Mouse (Mus musculus) embryonic facial prominence, embryonic 13.5 days (tissue): ENCODE measurements around the gene Fcgr2b. TPM values are rescaled to one million over a fixed set of nuclear protein-coding genes. Genes with fewer than 3 reads are reported as not detected.

Experiments
- ATAC-seq: fragments of 200-750 bp; cut with Nextera tagmentation; 2 replicates; pipeline ENCODE4 v1.8.0; 2017; ENCODE audit warnings: low read depth; ENCODE audit not compliant: insufficient number of reproducible peaks, insufficient read depth, low FRiP score, low TSS enrichment
- H3K27ac ChIP-seq: fragments of 300-500 bp; sonication (generic); 2 replicates; pipeline ENCODE4 v1.5.1; 2015; ENCODE audit warnings: moderate library complexity, mild to moderate bottlenecking, inconsistent platforms
- H3K27me3 ChIP-seq: fragments of 300-500 bp; sonication (generic); 2 replicates; pipeline ENCODE4 v1.6.1; 2015; ENCODE audit warnings: mild to moderate bottlenecking, inconsistent platforms
- H3K36me3 ChIP-seq: fragments of 300-500 bp; sonication (generic); 2 replicates; pipeline ENCODE4 v1.6.1; 2015; ENCODE audit warnings: mild to moderate bottlenecking, inconsistent platforms
- H3K4me1 ChIP-seq: fragments of 300-500 bp; sonication (generic); 2 replicates; pipeline ENCODE4 v1.6.1; 2015; ENCODE audit warnings: inconsistent platforms
- H3K4me2 ChIP-seq: fragments of 300-500 bp; sonication (generic); 2 replicates; pipeline ENCODE4 v1.6.1; 2015; ENCODE audit warnings: moderate library complexity, mild to moderate bottlenecking, inconsistent platforms
- H3K4me3 ChIP-seq: fragments of 300-500 bp; sonication (generic); 2 replicates; pipeline ENCODE4 v1.5.1; 2015; ENCODE audit warnings: mild to moderate bottlenecking, inconsistent platforms
- H3K9ac ChIP-seq: fragments of 300-500 bp; sonication (generic); 2 replicates; pipeline ENCODE4 v1.6.1; 2015; ENCODE audit warnings: mild to moderate bottlenecking, inconsistent platforms
- H3K9me3 ChIP-seq: fragments of 300-500 bp; sonication (generic); 2 replicates; pipeline ENCODE4 v1.6.1; 2016; ENCODE audit warnings: inconsistent platforms
- WGBS: fragments of 180-500 bp; shearing (Covaris S2); methylation state at CpG from one replicate; pipeline ENCODE4 v1.1.7; 2015; ENCODE audit warnings: mixed read lengths; 5-methylcytosine and 5-hydroxymethylcytosine counted together
- polyA plus RNA-seq: library from polyadenylated mRNA; unstranded; fragments of >200 nt; fragmentation: Nextera tagmentation; extraction: Ambion mirVana; gene quantifications from 2 replicates; pipeline ENCODE4 v1.2.1, GENCODE M21; 2015

The Fcgr2b gene
- 0.80 and 1.0 TPM in 2 replicates for polyA plus RNA-seq

DNA sequence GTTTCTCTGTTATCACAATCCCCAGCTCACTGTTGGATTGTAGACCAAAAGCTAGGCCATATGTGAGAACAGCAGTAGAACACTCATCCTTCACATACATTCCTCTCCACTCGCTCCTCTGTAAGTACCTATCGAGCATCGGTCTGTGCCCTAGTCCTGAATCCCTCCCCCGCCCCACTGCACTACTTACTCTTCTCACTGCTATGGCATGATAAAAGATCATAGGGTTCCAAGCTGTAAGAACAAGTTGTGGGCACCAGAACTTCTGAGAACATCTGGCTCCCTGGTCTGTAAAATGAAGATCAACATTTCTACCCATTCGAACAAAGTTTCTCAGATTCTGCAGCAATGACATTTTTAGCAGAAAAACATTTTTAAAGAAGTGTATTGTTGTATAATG lies at the start of gene Fcgr2b:
Gene Fcgr2b (minus strand): TSS at position 101 of the 400 bp plus-strand sequence.
- Histone ChIP-seq H3K9me3 (no peaks in the 10 kb centered on the region), H3K4me2 (no peak within 1 kb of the TSS), H3K36me3 (no peaks in the 10 kb centered on the region), H3K4me1 (no peaks in the 10 kb centered on the region), H3K27ac (no peak within 1 kb of the TSS), H3K4me3 (no peak within 1 kb of the TSS), H3K9ac (no peak within 1 kb of the TSS), H3K27me3 (no peaks in the 10 kb centered on the region)
- no peak for ATAC-seq
- 90% methylated on average over 5 of the region's 5 CpGs for WGBS

- Histone ChIP-seq H3K4me3 (no peak overlapping the region), H3K4me2 (no peak overlapping the region), H3K36me3 (no peaks in the 10 kb centered on the region), H3K9ac (no peak overlapping the region), H3K9me3 (no peaks in the 10 kb centered on the region), H3K27me3 (no peaks in the 10 kb centered on the region), H3K4me1 (no peaks in the 10 kb centered on the region), H3K27ac (no peak overlapping the region)
- ATAC-seq, result no peak
- WGBS, result 80% methylated on average over 7 of the region's 7 CpGs
Measured at GRCm38 (mm10) chr1:171019311-171019950, 43.1 kb upstream of the Fcgr2b start.

GRCm38 (mm10) chr1:171018737-171019136 lies 42.4 kb upstream of the Fcgr2b start, which contains the start of gene Fcgr4:
Gene Fcgr4 (plus strand): TSS chr1:171018920.
- Histone ChIP-seq H3K4me3 (no peak within 1 kb of the TSS), H3K9ac (no peak within 1 kb of the TSS), H3K4me2 (no peak within 1 kb of the TSS), H3K27ac (no peak within 1 kb of the TSS), H3K36me3 (no peaks in the 10 kb centered on the region), H3K9me3 (no peaks in the 10 kb centered on the region), H3K4me1 (no peaks in the 10 kb centered on the region), H3K27me3 (no peaks in the 10 kb centered on the region)
- no peak for ATAC-seq
- 84% methylated on average over 2 of the region's 2 CpGs for WGBS

DNA sequence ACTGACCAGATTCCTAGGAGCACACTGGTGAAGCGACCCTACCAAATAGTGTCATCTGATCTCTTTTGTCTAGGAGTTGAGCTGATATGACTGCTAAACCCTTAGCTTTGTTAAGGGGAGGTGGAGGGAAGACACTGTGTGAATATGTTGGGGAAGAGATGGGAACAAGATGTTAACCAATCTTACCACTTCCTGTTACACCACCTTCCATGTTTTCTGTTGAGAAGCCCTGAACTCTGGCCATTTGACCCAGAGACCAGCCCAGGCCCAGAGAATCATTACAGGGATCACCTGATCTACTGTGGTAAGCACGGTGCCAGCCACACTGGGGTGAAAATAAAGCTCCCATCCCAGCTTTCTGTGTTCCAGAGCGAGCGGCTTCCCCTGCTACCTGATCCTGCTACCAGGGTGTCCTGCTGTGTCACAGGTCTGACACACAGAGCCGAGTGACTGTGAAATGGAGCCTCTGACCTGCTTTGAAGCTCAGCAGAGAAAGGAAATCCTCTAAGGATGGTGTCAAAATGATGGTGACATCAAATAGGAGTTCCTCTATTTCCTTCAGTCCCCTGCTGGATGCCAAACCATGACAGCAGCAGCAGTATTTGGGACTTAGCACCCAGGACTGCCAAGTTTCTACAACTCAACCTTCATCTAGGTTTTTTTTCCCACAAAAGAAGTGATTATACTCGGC lies 41.3 kb upstream of the Fcgr2b start:
- H3K27me3 ChIP-seq, result no peaks in the 10 kb centered on the region
- no peak overlapping the region for H3K27ac ChIP-seq
- H3K4me3 ChIP-seq, result no peak overlapping the region
- no peak overlapping the region for H3K4me2 ChIP-seq
- no peaks in the 10 kb centered on the region for H3K4me1 ChIP-seq
- no peaks in the 10 kb centered on the region for H3K36me3 ChIP-seq
- WGBS, result 49% methylated on average over 6 of the region's 6 CpGs
- ATAC-seq, result no peak
- no peaks in the 10 kb centered on the region for H3K9me3 ChIP-seq
- H3K9ac ChIP-seq, result no peak overlapping the region

- ATAC-seq, result no peak
- Histone ChIP-seq H3K36me3 (no peaks in the 10 kb centered on the region), H3K4me2 (no peak overlapping the region), H3K27me3 (no peaks in the 10 kb centered on the region), H3K27ac (no peak overlapping the region), H3K4me1 (no peaks in the 10 kb centered on the region), H3K9ac (no peak overlapping the region), H3K9me3 (no peaks in the 10 kb centered on the region), H3K4me3 (no peak overlapping the region)
- 83% methylated on average over 6 of the region's 6 CpGs for WGBS
Measured at GRCm38 (mm10) chr1:171016676-171017356, 40.5 kb upstream of the Fcgr2b start.

DNA sequence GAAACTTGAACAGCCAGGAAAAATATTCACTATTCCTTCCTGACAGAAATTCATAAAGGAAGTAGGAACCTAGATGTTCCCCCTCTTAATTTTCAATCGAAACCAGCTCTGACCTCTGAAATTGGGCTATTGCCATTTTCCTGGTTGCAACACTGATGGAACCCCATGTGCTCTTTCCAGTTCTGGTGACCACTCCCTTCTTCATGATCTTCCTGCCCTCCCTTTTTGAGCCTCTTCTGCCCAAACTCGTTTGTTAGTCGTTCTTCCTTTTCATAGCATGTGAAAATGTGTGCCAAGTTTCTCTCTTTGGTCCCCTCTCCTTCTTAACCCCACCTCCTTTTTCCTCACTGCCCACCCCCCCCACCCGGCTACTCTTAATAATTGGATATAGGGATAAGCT lies 35.4 kb upstream of the Fcgr2b start:
- ATAC-seq, result no peak
- Histone ChIP-seq H3K27ac (no peak overlapping the region), H3K9me3 (0 out of 2 replicates have a peak, but pooled peaks cover 3% of the 10 kb centered on the region), H3K9ac (no peak overlapping the region), H3K27me3 (no peaks in the 10 kb centered on the region), H3K4me1 (no peaks in the 10 kb centered on the region), H3K36me3 (no peaks in the 10 kb centered on the region), H3K4me3 (no peak overlapping the region), H3K4me2 (no peak overlapping the region)
- WGBS, result 80% methylated on average over 4 of the region's 4 CpGs

DNA sequence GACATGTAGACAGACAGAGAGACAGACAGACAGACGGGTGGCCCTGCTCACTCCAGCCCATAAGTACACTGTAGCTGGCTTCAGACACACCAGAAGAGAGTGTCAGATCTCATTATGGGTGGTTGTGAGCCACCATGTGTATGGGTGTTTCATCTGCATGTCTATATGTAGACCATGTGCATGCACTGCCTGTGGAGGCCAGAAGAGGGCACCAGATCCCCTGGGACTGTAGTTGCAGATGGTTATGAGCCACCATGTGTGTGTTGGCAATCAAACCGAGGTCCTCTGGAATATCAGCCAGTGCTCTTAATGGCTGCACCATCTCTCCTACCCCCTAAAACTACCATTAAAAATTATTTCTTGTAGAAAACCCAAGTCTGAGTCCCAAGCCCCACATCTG lies 30.6 kb upstream of the Fcgr2b start:
- H3K4me1 ChIP-seq, result no peaks in the 10 kb centered on the region
- H3K36me3 ChIP-seq, result no peaks in the 10 kb centered on the region
- no peak overlapping the region for H3K27ac ChIP-seq
- H3K27me3 ChIP-seq, result no peaks in the 10 kb centered on the region
- no peak for ATAC-seq
- 87% methylated on average over 2 of the region's 2 CpGs for WGBS
- 0 out of 2 replicates have a peak, but pooled peaks cover 3% of the 10 kb centered on the region for H3K9me3 ChIP-seq
- H3K4me2 ChIP-seq, result no peak overlapping the region
- no peak overlapping the region for H3K4me3 ChIP-seq
- H3K9ac ChIP-seq, result no peak overlapping the region

GRCm38 (mm10) chr1:171006335-171006734 lies 30.0 kb upstream of the Fcgr2b start:
- no peaks in the 10 kb centered on the region for H3K36me3 ChIP-seq
- H3K4me1 ChIP-seq, result no peaks in the 10 kb centered on the region
- no peaks in the 10 kb centered on the region for H3K27me3 ChIP-seq
- H3K4me2 ChIP-seq, result no peak overlapping the region
- no peak for ATAC-seq
- no peak overlapping the region for H3K27ac ChIP-seq
- WGBS, result 84% methylated on average over 4 of the region's 4 CpGs
- no peak overlapping the region for H3K9ac ChIP-seq
- 0 out of 2 replicates have a peak, but pooled peaks cover 3% of the 10 kb centered on the region for H3K9me3 ChIP-seq
- no peak overlapping the region for H3K4me3 ChIP-seq

GRCm38 (mm10) chr1:171005586-171005985 lies 29.2 kb upstream of the Fcgr2b start:
- Histone ChIP-seq H3K9me3 (0 out of 2 replicates have a peak, but pooled peaks cover 3% of the 10 kb centered on the region), H3K4me2 (no peak overlapping the region), H3K4me3 (no peak overlapping the region), H3K9ac (no peak overlapping the region), H3K27ac (no peak overlapping the region), H3K27me3 (no peaks in the 10 kb centered on the region), H3K36me3 (no peaks in the 10 kb centered on the region), H3K4me1 (no peaks in the 10 kb centered on the region)
- no peak for ATAC-seq

DNA sequence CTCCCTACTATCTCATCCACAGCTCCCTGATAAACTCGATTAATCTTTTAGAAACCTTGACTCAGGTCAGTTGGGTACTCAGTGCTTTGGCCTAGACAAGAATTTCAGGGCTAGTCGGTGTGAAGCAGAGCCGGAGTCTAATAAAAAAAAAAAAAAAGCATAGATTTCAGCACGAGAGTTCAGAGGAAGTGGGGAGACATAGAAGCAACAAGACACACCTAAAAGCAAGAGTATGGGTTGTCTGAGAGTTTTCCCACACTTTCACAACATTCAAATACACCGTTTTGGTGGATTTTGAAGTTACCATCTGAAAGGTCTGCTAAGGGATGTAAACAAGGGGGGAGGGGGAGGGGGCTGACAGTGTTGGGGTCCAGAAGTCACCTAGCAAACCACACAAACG lies 28.7 kb upstream of the Fcgr2b start:
- Histone ChIP-seq H3K4me3 (no peak overlapping the region), H3K4me2 (no peak overlapping the region), H3K4me1 (no peaks in the 10 kb centered on the region), H3K36me3 (no peaks in the 10 kb centered on the region), H3K27ac (no peak overlapping the region), H3K9ac (no peak overlapping the region), H3K27me3 (no peaks in the 10 kb centered on the region), H3K9me3 (0 out of 2 replicates have a peak, but pooled peaks cover 3% of the 10 kb centered on the region)
- ATAC-seq, result no peak
- 68% methylated on average over 6 of the region's 6 CpGs for WGBS

- H3K27ac ChIP-seq, result no peak overlapping the region
- no peak for ATAC-seq
- no peaks in the 10 kb centered on the region for H3K9me3 ChIP-seq
- H3K9ac ChIP-seq, result no peak overlapping the region
- no peak overlapping the region for H3K4me2 ChIP-seq
- no peak overlapping the region for H3K4me3 ChIP-seq
- no peaks in the 10 kb centered on the region for H3K4me1 ChIP-seq
- H3K36me3 ChIP-seq, result no peaks in the 10 kb centered on the region
- no peaks in the 10 kb centered on the region for H3K27me3 ChIP-seq
Measured at GRCm38 (mm10) chr1:170999811-171000210, 23.5 kb upstream of the Fcgr2b start.
